Mouse (Mus musculus): ENCODE results near the gene Gm28036.

GRCm38 (mm10) chr2:156077461-156077860 is 49.4 kb downstream of the Gm28036 start:
- TF ChIP-seq EP300 (IDR thresholded peaks at IDR 0.05; ENCODE audit: insufficient read depth, low read depth, low read length) (no peak), POLR2A (IDR thresholded peaks at IDR 0.05; ENCODE audit: insufficient read depth, low read length) (no peak)

All from ES-Bruce4 (cell line).